Mouse (Mus musculus): ENCODE results near the gene Gm13277.
"Not testable (repeated sequence)": the region's sequence is repeated elsewhere in the genome, so short reads cannot be mapped to it uniquely, and the experiment has no call there.

DNA sequence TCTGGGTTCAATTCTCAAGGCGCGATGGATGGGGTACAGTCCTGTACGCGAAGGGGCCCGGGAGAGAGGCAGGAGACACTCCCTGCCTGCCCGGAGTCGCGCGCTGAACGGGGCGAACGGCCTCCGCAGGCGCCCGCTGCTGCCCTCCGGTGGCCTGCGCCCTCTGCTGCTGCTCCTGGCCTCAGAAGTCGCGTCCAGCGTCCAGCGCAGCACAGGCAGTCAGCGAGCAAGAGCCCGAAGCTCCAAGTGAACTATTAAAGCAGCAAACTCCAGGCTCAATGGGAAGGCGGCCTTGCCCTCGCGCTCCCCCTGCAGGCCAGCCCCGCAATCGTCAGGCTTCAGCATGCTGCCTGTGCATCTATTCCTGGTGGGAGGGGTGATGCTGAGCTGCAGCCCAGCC is 28.0 kb upstream of the Gm13277 start:
- not testable (repeated sequence) for TF ChIP-seq FOSL1 (IDR thresholded peaks at IDR 0.05; ENCODE audit: insufficient read depth, low read length, poor library complexity, severe bottlenecking); CTCF (IDR thresholded peaks at IDR 0.05; ENCODE audit: control insufficient read depth, insufficient read depth, insufficient read length); USF1 (IDR thresholded peaks at IDR 0.05; ENCODE audit: low read depth)
